Mouse (Mus musculus) liver, embryonic 16.5 days (tissue): ENCODE results near the gene Utrn. TPM values are rescaled to one million over a fixed set of nuclear protein-coding genes. Genes with fewer than 3 reads are reported as not detected.

ENCODE experiments used
- ATAC-seq: fragments of 200-750 bp; cut with Nextera tagmentation; 2 replicates; pipeline ENCODE4 v1.8.0; 2017; ENCODE audit warnings: low read depth, mild to moderate bottlenecking, moderate number of reproducible peaks, moderate library complexity
- H3K27ac ChIP-seq: fragments of 300-500 bp; sonication (generic); 2 replicates; pipeline ENCODE4 v1.5.1; 2014; ENCODE audit warnings: mild to moderate bottlenecking, low read length
- H3K27me3 ChIP-seq: fragments of 300-500 bp; sonication (generic); 2 replicates; pipeline ENCODE4 v1.6.1; 2014; ENCODE audit warnings: low read depth, low read length, mixed read lengths; ENCODE audit not compliant: control insufficient read depth, insufficient read depth
- H3K36me3 ChIP-seq: fragments of 300-500 bp; sonication (generic); 2 replicates; pipeline ENCODE4 v1.6.1; 2014; ENCODE audit warnings: mild to moderate bottlenecking; ENCODE audit not compliant: control insufficient read depth, insufficient read depth
- H3K4me1 ChIP-seq: fragments of 300-500 bp; sonication (generic); 2 replicates; pipeline ENCODE4 v1.6.1; 2014; ENCODE audit warnings: low read depth, low read length, mixed read lengths; ENCODE audit not compliant: control insufficient read depth
- H3K4me2 ChIP-seq: fragments of 300-500 bp; sonication (generic); 2 replicates; pipeline ENCODE4 v1.6.1; 2014; ENCODE audit warnings: low read depth, low read length, mixed read lengths
- H3K4me3 ChIP-seq: fragments of 300-500 bp; sonication (generic); 2 replicates; pipeline ENCODE4 v1.5.1; 2014; ENCODE audit warnings: low read depth, mild to moderate bottlenecking, low read length
- H3K9ac ChIP-seq: fragments of 300-500 bp; sonication (generic); 2 replicates; pipeline ENCODE4 v1.6.1; 2014; ENCODE audit warnings: low read depth, low read length
- H3K9me3 ChIP-seq: fragments of 300-500 bp; sonication (generic); replicated peaks from 2 replicates; pipeline ENCODE4 v1.6.1; 2016; ENCODE audit warnings: low read length; ENCODE audit not compliant: control insufficient read depth
- WGBS: fragments of 180-500 bp; shearing (Covaris S2); extraction: QIAGEN DNeasy Blood & Tissue Kit; methylation state at CpG from one replicate; pipeline ENCODE4 v1.1.7; 2014; ENCODE audit not compliant: insufficient replicate concordance; 5-methylcytosine and 5-hydroxymethylcytosine counted together
- polyA plus RNA-seq: library from polyadenylated mRNA; unstranded; fragments of >200 nt; fragmentation: Nextera tagmentation; extraction: Ambion mirVana; gene quantifications from 2 replicates; pipeline ENCODE4 v1.2.1, GENCODE M21; 2015

The Utrn gene
- polyA plus RNA-seq, 1 experiment from 2014 or later: 10.2 TPM

DNA sequence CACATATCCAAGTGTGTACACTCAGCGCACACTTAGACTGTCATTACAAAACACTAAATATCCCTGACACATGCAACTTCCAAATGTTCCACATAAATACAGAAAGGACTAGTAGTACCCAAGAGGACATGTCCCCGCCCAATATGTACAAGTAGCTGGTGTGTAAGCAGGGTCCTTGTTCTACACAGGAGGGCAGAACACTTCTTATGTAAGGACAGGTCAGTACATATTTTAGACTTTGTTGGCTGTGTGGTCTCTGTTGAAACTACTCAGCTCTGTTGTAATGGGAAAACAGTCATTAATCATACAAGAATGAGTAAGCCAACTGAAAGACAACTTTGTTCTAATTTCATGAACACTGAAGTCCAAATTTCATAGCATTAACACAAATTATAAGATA lies 114.3 kb downstream of the Utrn start:
- Histone ChIP-seq H3K9ac (no peak overlapping the region), H3K36me3 (no peaks in the 10 kb centered on the region), H3K27ac (no peak overlapping the region), H3K4me1 (no peaks in the 10 kb centered on the region), H3K4me2 (no peak overlapping the region), H3K27me3 (no peaks in the 10 kb centered on the region), H3K4me3 (no peak overlapping the region), H3K9me3 (no peaks in the 10 kb centered on the region)
- no peak for ATAC-seq
- WGBS: 70% methylated on average over 2 of the region's 2 CpGs

DNA sequence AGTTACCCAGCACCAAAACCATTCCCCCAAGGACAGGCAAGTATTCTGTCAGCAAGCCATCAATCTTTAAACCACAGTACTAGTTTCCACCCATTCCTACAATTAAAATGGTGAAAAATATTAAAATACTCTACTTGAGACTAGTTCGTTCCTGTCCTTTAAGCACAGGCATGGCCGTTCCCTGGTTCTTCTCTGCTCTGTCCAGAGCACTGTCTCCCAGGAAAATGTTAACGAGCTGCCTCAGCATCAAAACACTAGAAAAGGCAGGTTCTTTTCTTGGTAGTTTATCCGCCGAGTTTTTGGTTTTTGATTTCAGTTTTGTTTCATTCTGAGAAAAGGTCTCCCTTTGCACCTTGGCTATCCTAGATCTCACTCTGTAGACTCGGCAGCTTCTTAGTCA lies 115.0 kb downstream of the Utrn start:
- no peaks in the 10 kb centered on the region for H3K27me3 ChIP-seq
- H3K4me2 ChIP-seq: no peak overlapping the region
- no peaks in the 10 kb centered on the region for H3K36me3 ChIP-seq
- no peak overlapping the region for H3K27ac ChIP-seq
- no peak for ATAC-seq
- no peaks in the 10 kb centered on the region for H3K4me1 ChIP-seq
- WGBS: 68% methylated on average over 6 of the region's 6 CpGs
- H3K4me3 ChIP-seq: no peak overlapping the region
- H3K9me3 ChIP-seq: no peaks in the 10 kb centered on the region
- H3K9ac ChIP-seq: no peak overlapping the region

DNA sequence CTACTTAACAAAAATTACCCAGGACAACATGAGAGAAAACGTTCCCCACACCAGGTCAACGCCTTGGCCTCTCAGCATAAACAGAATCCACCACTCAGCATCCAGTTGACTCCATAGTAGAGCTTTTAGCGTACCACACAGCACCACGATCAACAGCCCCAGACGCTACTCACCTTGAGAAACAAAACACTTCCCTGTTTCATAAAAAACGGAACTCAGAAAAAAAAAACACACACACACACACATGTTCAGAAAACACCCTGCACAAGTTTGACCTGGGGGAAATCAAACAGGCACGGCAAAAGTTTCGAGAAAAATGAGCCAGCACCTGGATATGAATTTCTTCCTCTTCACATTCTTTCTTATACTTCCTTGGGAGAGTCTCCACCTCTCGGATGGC lies 125.4 kb downstream of the Utrn start:
- WGBS: 64% methylated on average over 9 of the region's 9 CpGs
- Histone ChIP-seq H3K9ac (no peak overlapping the region), H3K27me3 (no peaks in the 10 kb centered on the region), H3K27ac (no peak overlapping the region), H3K36me3 (no peaks in the 10 kb centered on the region), H3K9me3 (no peaks in the 10 kb centered on the region), H3K4me3 (no peak overlapping the region), H3K4me2 (no peak overlapping the region), H3K4me1 (no peaks in the 10 kb centered on the region)
- ATAC-seq: no peak

DNA sequence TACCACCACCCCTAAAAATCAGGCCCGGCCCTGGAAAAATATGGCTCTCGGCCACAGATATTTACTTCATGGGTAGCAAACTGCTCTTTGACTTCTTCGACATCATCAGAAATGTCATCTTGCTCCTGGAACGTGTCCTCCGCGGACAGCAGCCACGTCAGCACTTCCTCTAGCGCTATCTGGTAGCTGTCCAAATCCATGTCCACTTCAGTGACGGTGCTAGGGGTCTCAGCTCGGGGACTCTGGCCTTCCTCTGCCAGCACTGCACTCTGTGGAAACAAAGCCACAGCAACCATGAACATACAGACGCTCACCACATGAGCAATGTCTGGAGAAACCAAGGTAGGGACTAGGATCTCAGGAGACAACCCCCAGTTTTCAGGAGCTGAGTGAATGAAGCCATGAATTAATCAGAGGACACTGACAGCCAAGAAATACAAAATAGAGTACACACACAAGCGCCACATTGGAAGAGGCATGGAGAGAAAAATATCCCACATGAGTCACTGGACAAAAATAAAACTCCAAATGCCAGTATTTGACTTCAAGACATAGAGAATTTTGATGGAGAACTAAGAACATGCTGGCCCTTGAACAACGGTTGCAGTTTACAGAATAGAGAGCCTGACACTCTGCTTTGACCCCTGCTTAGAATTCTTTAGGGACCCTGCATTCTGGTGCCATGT lies 129.7 kb downstream of the Utrn start:
- no peak for ATAC-seq
- H3K4me3 ChIP-seq: no peak overlapping the region
- no peak overlapping the region for H3K9ac ChIP-seq
- WGBS: 78% methylated on average over 13 of the region's 13 CpGs
- no peaks in the 10 kb centered on the region for H3K9me3 ChIP-seq
- no peaks in the 10 kb centered on the region for H3K4me1 ChIP-seq
- peaks cover 4% of the 10 kb centered on the region for H3K36me3 ChIP-seq
- no peaks in the 10 kb centered on the region for H3K27me3 ChIP-seq
- H3K4me2 ChIP-seq: no peak overlapping the region
- H3K27ac ChIP-seq: no peak overlapping the region

DNA sequence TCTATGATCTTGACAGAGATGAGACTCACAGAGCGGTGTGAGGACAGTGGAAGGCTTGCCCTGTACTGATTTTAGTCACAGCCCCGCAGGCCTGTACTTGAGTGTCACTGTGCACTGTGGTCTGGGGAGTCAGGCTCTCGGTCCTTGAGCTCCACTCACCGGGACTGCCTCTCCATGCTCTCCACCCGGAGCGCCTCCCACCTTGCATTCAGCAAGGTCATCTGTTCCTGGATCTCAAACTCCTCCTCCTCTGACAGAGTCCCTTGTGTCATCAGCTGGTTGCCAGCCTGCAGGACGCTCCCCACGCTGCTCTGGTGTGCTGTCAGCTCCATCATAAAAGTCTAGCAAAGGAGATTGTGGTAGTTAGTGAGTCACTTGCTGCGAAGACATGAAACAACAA lies 131.2 kb downstream of the Utrn start:
- H3K9me3 ChIP-seq: no peaks in the 10 kb centered on the region
- ATAC-seq: no peak

DNA sequence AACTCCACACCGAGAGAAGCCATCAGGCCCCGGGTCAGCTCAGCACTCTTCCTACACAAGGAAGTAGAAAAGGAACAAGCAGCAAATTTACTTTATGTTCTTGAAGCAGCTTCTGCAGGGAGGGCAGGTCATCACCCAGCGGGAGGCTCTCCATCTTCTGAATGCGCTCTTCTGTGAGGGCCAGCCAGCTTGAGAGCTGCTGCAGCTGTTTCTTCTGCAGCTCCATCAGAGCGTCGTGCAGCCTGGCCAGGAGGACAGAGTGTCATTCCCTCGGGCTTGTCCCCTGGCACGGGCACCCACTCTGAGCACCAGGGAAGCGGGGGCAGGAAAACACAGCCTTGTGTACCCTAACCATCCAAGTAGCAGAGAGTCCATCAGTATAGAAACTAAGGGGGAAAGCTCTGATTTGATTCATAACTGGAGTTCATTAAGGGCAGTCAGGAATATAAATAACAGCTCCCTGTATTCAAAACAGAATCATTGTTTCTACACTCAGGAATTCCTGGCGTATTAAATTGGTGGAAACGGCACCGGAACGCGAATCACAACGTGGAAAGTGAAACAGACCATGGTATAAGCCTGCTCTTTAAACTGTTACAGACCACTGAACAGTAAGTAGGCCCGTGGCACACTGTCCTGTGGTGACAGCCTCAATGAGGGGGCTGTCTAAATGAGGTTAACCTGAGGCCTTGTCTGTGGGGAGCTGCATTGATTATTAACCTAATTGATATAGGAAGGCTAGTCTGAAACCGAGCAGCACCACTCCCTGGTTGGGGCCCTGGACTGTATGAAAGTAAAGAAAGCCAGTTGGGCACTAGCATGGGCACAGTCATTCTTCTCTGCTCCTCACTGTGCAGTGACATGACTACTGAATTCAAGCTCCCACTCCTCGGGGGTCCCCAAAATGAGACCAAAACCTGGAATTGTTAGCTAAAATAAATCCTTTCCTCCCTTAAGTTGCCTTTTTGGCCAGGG lies 132.0 kb downstream of the Utrn start:
- Histone ChIP-seq H3K27me3 (no peaks in the 10 kb centered on the region), H3K27ac (no peak overlapping the region), H3K9me3 (no peaks in the 10 kb centered on the region), H3K4me2 (no peak overlapping the region), H3K4me3 (no peak overlapping the region), H3K9ac (no peak overlapping the region), H3K36me3 (peaks cover 4% of the 10 kb centered on the region), H3K4me1 (no peaks in the 10 kb centered on the region)
- ATAC-seq: no peak
- WGBS: 79% methylated on average over 18 of the region's 18 CpGs

More for the DNA sequence above, 131.2 kb downstream of the Utrn start:
- Histone ChIP-seq H3K4me1 (no peaks in the 10 kb centered on the region), H3K4me2 (no peak overlapping the region), H3K27ac (no peak overlapping the region), H3K4me3 (no peak overlapping the region), H3K36me3 (peaks cover 4% of the 10 kb centered on the region), H3K9ac (no peak overlapping the region), H3K27me3 (no peaks in the 10 kb centered on the region)
- WGBS: 74% methylated on average over 9 of the region's 9 CpGs

DNA sequence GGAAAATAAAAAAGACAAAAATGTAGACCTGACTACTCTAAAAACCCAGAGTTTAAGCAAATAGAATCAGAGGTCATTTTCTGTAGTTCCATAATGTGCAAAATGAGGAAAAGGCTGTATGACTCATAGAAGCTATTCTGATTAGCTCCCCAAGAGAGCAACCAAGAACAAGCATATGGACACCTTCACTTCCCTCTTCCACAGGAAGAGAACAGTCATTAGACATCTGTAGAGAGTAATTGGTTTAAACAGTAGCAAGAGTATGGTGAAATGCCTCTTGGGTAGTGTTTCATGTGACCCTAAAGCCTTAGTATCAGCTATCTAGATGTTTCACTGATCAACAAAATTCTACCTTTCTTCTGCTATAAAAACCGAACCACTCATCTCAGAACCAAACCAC lies 133.5 kb downstream of the Utrn start:
- Histone ChIP-seq H3K9me3 (no peaks in the 10 kb centered on the region), H3K27me3 (no peaks in the 10 kb centered on the region), H3K9ac (no peak overlapping the region), H3K4me3 (no peak overlapping the region), H3K4me2 (no peak overlapping the region), H3K27ac (no peak overlapping the region), H3K36me3 (peaks cover 4% of the 10 kb centered on the region), H3K4me1 (no peaks in the 10 kb centered on the region)
- WGBS: 56% methylated on average over 1 of the region's 1 CpGs
- no peak for ATAC-seq

DNA sequence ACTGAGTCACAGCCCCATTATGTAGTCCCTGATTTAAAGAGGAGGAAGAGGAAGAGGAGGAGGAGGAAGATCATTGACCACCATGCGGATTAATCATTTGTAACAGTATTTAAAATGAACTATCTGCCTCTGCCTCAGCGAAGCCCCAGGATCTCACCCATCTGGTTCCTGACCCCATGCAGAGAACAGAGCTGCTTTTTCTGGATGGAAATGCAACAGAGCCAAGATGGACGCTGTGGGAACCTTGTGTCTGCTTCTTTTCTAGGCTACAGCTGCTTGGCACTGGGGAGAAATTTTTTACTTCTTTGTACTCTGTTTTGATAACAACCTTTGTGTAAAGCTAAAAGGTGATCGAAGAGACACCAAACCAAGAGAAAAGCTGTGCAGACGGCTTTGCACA lies 137.7 kb downstream of the Utrn start:
- ATAC-seq: no peak
- no peak overlapping the region for H3K4me2 ChIP-seq
- H3K4me1 ChIP-seq: no peaks in the 10 kb centered on the region
- no peak overlapping the region for H3K4me3 ChIP-seq
- no peak overlapping the region for H3K27ac ChIP-seq
- 70% methylated on average over 5 of the region's 5 CpGs for WGBS
- no peaks in the 10 kb centered on the region for H3K9me3 ChIP-seq
- no peak overlapping the region for H3K9ac ChIP-seq
- peaks cover 4% of the 10 kb centered on the region for H3K36me3 ChIP-seq
- no peaks in the 10 kb centered on the region for H3K27me3 ChIP-seq

DNA sequence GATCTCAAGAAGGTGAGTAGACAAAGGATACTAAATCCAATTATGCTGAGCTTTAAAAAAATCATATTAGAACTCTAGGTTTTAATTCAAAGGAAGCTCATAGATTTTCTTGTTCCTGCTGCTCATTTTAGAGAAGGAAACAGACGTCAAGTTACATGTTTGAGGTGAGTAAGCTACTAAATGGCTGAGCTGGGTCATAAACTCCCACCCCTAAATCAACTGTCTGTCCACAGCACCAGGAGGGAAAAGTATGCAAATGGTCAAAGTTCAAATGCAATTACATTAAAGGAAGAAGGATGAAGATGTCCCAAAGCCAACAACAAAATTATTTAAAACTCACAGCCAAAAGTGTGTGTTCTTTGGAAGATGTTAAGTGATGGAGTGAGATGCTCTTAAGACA lies 139.5 kb downstream of the Utrn start:
- no peak overlapping the region for H3K9ac ChIP-seq
- no peaks in the 10 kb centered on the region for H3K9me3 ChIP-seq
- no peak for ATAC-seq
- H3K27me3 ChIP-seq: no peaks in the 10 kb centered on the region
- 30% methylated on average over 1 of the region's 1 CpGs for WGBS
- peaks cover 1% of the 10 kb centered on the region for H3K36me3 ChIP-seq
- H3K4me2 ChIP-seq: no peak overlapping the region
- H3K27ac ChIP-seq: no peak overlapping the region
- H3K4me1 ChIP-seq: no peaks in the 10 kb centered on the region
- H3K4me3 ChIP-seq: no peak overlapping the region
